18 mouse cellular contexts compared by ENCODE assay signal in genomic region chr3:126397451-126397850, GRCm38 (mm10). TPM values are rescaled to one million over a fixed set of nuclear protein-coding genes. Genes with fewer than 3 reads are reported as not detected.
DNase-seq lines count a peak whose midpoint lies in the region; ATAC-seq and TF ChIP-seq lines count a peak whose summit lies in the region.
"Had no signal": no experiment of that assay in that cellular context is flagged by ENCODE, and none has a peak within 500 bp of the region (broad histone marks: within the 10 kb centered on the region; RNA-seq: fewer than 3 reads in every experiment).

No protein-coding gene starts in this region.

- DNase-seq in forebrain, embryonic 14.5 days (ENCODE audit: low spot score), result peak; percentile 34
- no peak for DNase-seq in forebrain, embryonic 11.5 days (ENCODE audit: low spot score)
- no peak for DNase-seq in heart, adult 9 months (ENCODE audit: low spot score in 2 of 2)
- DNase-seq in lung, postnatal 0 days (ENCODE audit: low spot score), result peak; percentile 49
- DNase-seq in lung, postnatal 4 days, result no peak
- DNase-seq in brain, adult 2 months (ENCODE audit: low read depth, low spot score), result peak; percentile 44
- no peak for DNase-seq in stomach, postnatal 0 days (ENCODE audit: low spot score)
- DNase-seq: adrenal gland, postnatal 10 days; cerebellum, adult 18-20 months; gastrocnemius, postnatal 10 days; right cerebral cortex, adult 18-20 months; thymus, adult 18-20 months had no signal

- no peak overlapping the region for H3K27ac ChIP-seq in forebrain, embryonic 14.5 days (ENCODE audit: low read depth, low read length)
- H3K27ac ChIP-seq in forebrain, embryonic 11.5 days (ENCODE audit: low read depth, low read length), result no peak overlapping the region
- H3K27ac ChIP-seq in heart, embryonic 13.5 days (replicated peaks), result peak overlapping the region; percentile 83
- H3K27ac ChIP-seq in lung, postnatal 0 days (ENCODE audit: low read length), result no peak overlapping the region
- no peak overlapping the region for H3K27ac ChIP-seq in stomach, postnatal 0 days (replicated peaks)
- H3K27ac ChIP-seq: embryonic facial prominence, embryonic 12.5 days; intestine, embryonic 15.5 days; limb, embryonic 12.5 days; liver, embryonic 14.5 days had no signal

- no peaks in the 10 kb centered on the region for H3K27me3 ChIP-seq in forebrain, embryonic 14.5 days (replicated peaks; ENCODE audit: control insufficient read depth, insufficient read depth, low read length)
- no peaks in the 10 kb centered on the region for H3K27me3 ChIP-seq in forebrain, embryonic 11.5 days (ENCODE audit: control insufficient read depth, insufficient read depth, low read length)
- H3K27me3 ChIP-seq in heart, embryonic 13.5 days (replicated peaks), result no peaks in the 10 kb centered on the region
- H3K27me3 ChIP-seq in lung, postnatal 0 days (replicated peaks; ENCODE audit: insufficient read depth, low read length), result no peaks in the 10 kb centered on the region
- H3K27me3 ChIP-seq in stomach, postnatal 0 days (ENCODE audit: control insufficient read depth, insufficient read depth, low read length), result no peaks in the 10 kb centered on the region
- H3K27me3 ChIP-seq: embryonic facial prominence, embryonic 12.5 days; intestine, embryonic 15.5 days; limb, embryonic 12.5 days had no signal

- WGBS in forebrain, embryonic 14.5 days, result 55% methylated on average over 2 of the region's 2 CpGs
- WGBS in forebrain, embryonic 11.5 days, result 97% methylated on average over 2 of the region's 2 CpGs
- 48% methylated on average over 2 of the region's 2 CpGs for WGBS in heart, embryonic 13.5 days
- 66% methylated on average over 2 of the region's 2 CpGs for WGBS in lung, postnatal 0 days
- WGBS in stomach, postnatal 0 days, result 56% methylated on average over 2 of the region's 2 CpGs

- H3K9ac ChIP-seq in forebrain, embryonic 14.5 days (ENCODE audit: low read length), result no peak overlapping the region
- no peak overlapping the region for H3K9ac ChIP-seq in forebrain, embryonic 11.5 days (ENCODE audit: low read length)
- H3K9ac ChIP-seq in heart, embryonic 13.5 days, result no peak overlapping the region
- H3K9ac ChIP-seq in lung, postnatal 0 days (replicated peaks; ENCODE audit: low read depth), result no peak overlapping the region
- no peak overlapping the region for H3K9ac ChIP-seq in stomach, postnatal 0 days (ENCODE audit: low read length)
- H3K9ac ChIP-seq: embryonic facial prominence, embryonic 12.5 days; intestine, embryonic 15.5 days; limb, embryonic 12.5 days; liver, embryonic 14.5 days had no signal

- H3K4me1 ChIP-seq in forebrain, embryonic 14.5 days (ENCODE audit: control insufficient read depth, insufficient read depth, low read length), result no peaks in the 10 kb centered on the region; the same call in 1 of the 2 replicates
- H3K4me1 ChIP-seq in forebrain, embryonic 11.5 days (replicated peaks; ENCODE audit: control insufficient read depth, insufficient read depth, low read length), result no peaks in the 10 kb centered on the region
- H3K4me1 ChIP-seq in heart, embryonic 13.5 days, result peaks cover 20% of the 10 kb centered on the region
- H3K4me1 ChIP-seq in lung, postnatal 0 days (ENCODE audit: insufficient read depth, low read depth, low read length), result no peaks in the 10 kb centered on the region
- H3K4me1 ChIP-seq in stomach, postnatal 0 days (replicated peaks; ENCODE audit: control insufficient read depth, insufficient read depth), result no peaks in the 10 kb centered on the region
- H3K4me1 ChIP-seq: embryonic facial prominence, embryonic 12.5 days; intestine, embryonic 15.5 days; limb, embryonic 12.5 days had no signal

- H3K9me3 ChIP-seq in forebrain, embryonic 14.5 days (replicated peaks; ENCODE audit: control insufficient read depth, low read length), result no peaks in the 10 kb centered on the region
- H3K9me3 ChIP-seq in forebrain, embryonic 11.5 days (ENCODE audit: control insufficient read depth, low read length), result no peaks in the 10 kb centered on the region
- peaks cover 8% of the 10 kb centered on the region; the same call in 1 of the 2 replicates for H3K9me3 ChIP-seq in heart, embryonic 13.5 days
- no peaks in the 10 kb centered on the region for H3K9me3 ChIP-seq in lung, postnatal 0 days (ENCODE audit: low read length)
- H3K9me3 ChIP-seq in stomach, postnatal 0 days (ENCODE audit: control insufficient read depth, low read length), result no peaks in the 10 kb centered on the region
- H3K9me3 ChIP-seq: embryonic facial prominence, embryonic 12.5 days; intestine, embryonic 15.5 days; limb, embryonic 12.5 days had no signal

- no peak for ATAC-seq in forebrain, embryonic 14.5 days
- ATAC-seq in forebrain, embryonic 11.5 days (replicated peaks; ENCODE audit: low FRiP score), result no peak
- no peak for ATAC-seq in heart, embryonic 13.5 days (ENCODE audit: extremely low read depth, insufficient number of reproducible peaks, low FRiP score, low TSS enrichment)
- ATAC-seq in lung, postnatal 0 days, result peak; percentile 25; the same call in 1 of the 2 replicates
- ATAC-seq in stomach, postnatal 0 days (ENCODE audit: low FRiP score, low TSS enrichment), result no peak
- ATAC-seq: intestine, embryonic 15.5 days had no signal

- no peak overlapping the region for H3K4me3 ChIP-seq in forebrain, embryonic 14.5 days (ENCODE audit: low read depth, low read length)
- no peak overlapping the region for H3K4me3 ChIP-seq in forebrain, embryonic 11.5 days (ENCODE audit: low read depth, low read length)
- H3K4me3 ChIP-seq in heart, embryonic 13.5 days, result no peak overlapping the region
- H3K4me3 ChIP-seq in lung, postnatal 0 days (ENCODE audit: low read depth, low read length), result no peak overlapping the region
- no peak overlapping the region for H3K4me3 ChIP-seq in stomach, postnatal 0 days (ENCODE audit: low read depth, low read length)
- H3K4me3 ChIP-seq: embryonic facial prominence, embryonic 12.5 days; intestine, embryonic 15.5 days; limb, embryonic 12.5 days; myocyte had no signal

- H3K4me2 ChIP-seq in forebrain, embryonic 14.5 days (ENCODE audit: low read length), result no peak overlapping the region
- no peak overlapping the region for H3K4me2 ChIP-seq in forebrain, embryonic 11.5 days (ENCODE audit: low read depth, low read length, severe bottlenecking)
- H3K4me2 ChIP-seq in heart, embryonic 13.5 days, result peak overlapping the region; percentile 24
- H3K4me2 ChIP-seq in lung, postnatal 0 days (replicated peaks; ENCODE audit: low read depth, low read length), result no peak overlapping the region
- H3K4me2 ChIP-seq in stomach, postnatal 0 days (replicated peaks; ENCODE audit: low read depth), result no peak overlapping the region
- H3K4me2 ChIP-seq: embryonic facial prominence, embryonic 12.5 days; intestine, embryonic 15.5 days; limb, embryonic 12.5 days had no signal

- no peak for TF ChIP-seq EP300 in lung, postnatal 0 days (IDR thresholded peaks at IDR 0.05)
- TF ChIP-seq EP300 in stomach, postnatal 0 days (optimal IDR thresholded peaks at IDR 0.05), result no peak

- TF ChIP-seq CTCF in lung, postnatal 0 days (IDR thresholded peaks at IDR 0.05), result no peak
- TF ChIP-seq CTCF in stomach, postnatal 0 days (IDR thresholded peaks at IDR 0.05; ENCODE audit: low read depth), result no peak

- H3K36me3 ChIP-seq in forebrain, embryonic 14.5 days (ENCODE audit: control insufficient read depth, insufficient read depth, low read length), result no peaks in the 10 kb centered on the region
- no peaks in the 10 kb centered on the region for H3K36me3 ChIP-seq in forebrain, embryonic 11.5 days (ENCODE audit: control insufficient read depth, insufficient read depth, low read length)
- no peaks in the 10 kb centered on the region for H3K36me3 ChIP-seq in heart, embryonic 13.5 days
- H3K36me3 ChIP-seq in lung, postnatal 0 days (ENCODE audit: insufficient read depth, low read length), result no peaks in the 10 kb centered on the region
- no peaks in the 10 kb centered on the region for H3K36me3 ChIP-seq in stomach, postnatal 0 days (ENCODE audit: control insufficient read depth, insufficient read depth, low read length)
- H3K36me3 ChIP-seq: embryonic facial prominence, embryonic 12.5 days; intestine, embryonic 15.5 days; limb, embryonic 12.5 days had no signal

RNA-seq across cellular contexts. Expression of gene Arsj, which starts 34.0 kb away (rescaled TPM):
- polyA plus RNA-seq in forebrain, embryonic 14.5 days (2014; fragmentation: Nextera tagmentation; extraction: Ambion mirVana), result 0.11 and 0.14 TPM in 2 replicates
- 0.15 and 0.20 TPM in 2 replicates for polyA plus RNA-seq in forebrain, embryonic 11.5 days (2014; fragmentation: Nextera tagmentation; extraction: Ambion mirVana)
- polyA plus RNA-seq in heart, embryonic 13.5 days (2015; fragmentation: Nextera tagmentation; extraction: Ambion mirVana), result 0.57 and 0.61 TPM in 2 replicates
- polyA plus RNA-seq in lung, postnatal 0 days (2015; fragmentation: Nextera tagmentation; extraction: Ambion mirVana), result 0.68 and 1.5 TPM in 2 replicates
- 1.5 TPM in 2 replicates for polyA plus RNA-seq in stomach, postnatal 0 days (2015; fragmentation: Nextera tagmentation; extraction: Ambion mirVana)
- polyA plus RNA-seq: liver, embryonic 14.5 days had no signal

Comparison
In these comparisons a context has a peak if more than half of its experiments do, and no peak if none do; other contexts are left out.
1. DNase-seq: peak in forebrain, embryonic 14.5 days (single experiment), lung, postnatal 0 days (single experiment) and brain, adult 2 months (single experiment); none in forebrain, embryonic 11.5 days (single experiment), heart, adult 9 months (0 of 2), lung, postnatal 4 days (0 of 2) and stomach, postnatal 0 days (single experiment).